Mouse (Mus musculus): ENCODE results near the gene Lpar4. TPM values are rescaled to one million over a fixed set of nuclear protein-coding genes. Genes with fewer than 3 reads are reported as not detected.
A peak's percentile ranks its signal among the peaks of the same experiment; 100 is the strongest.

Lpar4 gene
- polyA plus RNA-seq (2015; fragmentation: Nextera tagmentation; extraction: Ambion mirVana): 8.0 and 9.5 TPM in 2 replicates

GRCm38 (mm10) chrX:106920175-106920827 lies at the start of gene Lpar4:
Lpar4 (plus strand) TSS chrX:106920625.
- Histone ChIP-seq H3K4me1 (replicated peaks) (0 out of 2 replicates have a peak, but pooled peaks cover 4% of the 10 kb centered on the region), H3K27me3 (0 out of 2 replicates have a peak, but pooled peaks cover 3% of the 10 kb centered on the region), H3K4me2 (peak within 1 kb of the TSS; percentile 54), H3K9ac (peak within 1 kb of the TSS; percentile 60), H3K4me3 (peak within 1 kb of the TSS; percentile 43), H3K9me3 (no peaks in the 10 kb centered on the region), H3K36me3 (no peaks in the 10 kb centered on the region), H3K27ac (peak within 1 kb of the TSS; percentile 40; the same call in 1 of the 2 replicates)
- WGBS: 17% methylated on average over 11 of the region's 11 CpGs
- peak; percentile 80 for ATAC-seq (ENCODE audit: low FRiP score)

GRCm38 (mm10) chrX:106871426-106871825 lies 49.0 kb upstream of the Lpar4 start:
- Histone ChIP-seq H3K4me3 (no peak overlapping the region), H3K9me3 (no peaks in the 10 kb centered on the region), H3K36me3 (no peaks in the 10 kb centered on the region), H3K4me2 (no peak overlapping the region), H3K9ac (no peak overlapping the region), H3K27me3 (no peaks in the 10 kb centered on the region), H3K27ac (no peak overlapping the region), H3K4me1 (replicated peaks) (no peaks in the 10 kb centered on the region)
- ATAC-seq (ENCODE audit: low FRiP score): peak; percentile 59; the same call in 1 of the 2 replicates
- 63% methylated on average over 3 of the region's 3 CpGs for WGBS

GRCm38 (mm10) chrX:106871894-106872293 lies 48.5 kb upstream of the Lpar4 start:
- Histone ChIP-seq H3K4me1 (replicated peaks) (no peaks in the 10 kb centered on the region), H3K27ac (no peak overlapping the region), H3K27me3 (no peaks in the 10 kb centered on the region), H3K4me3 (no peak overlapping the region), H3K36me3 (no peaks in the 10 kb centered on the region), H3K9ac (no peak overlapping the region), H3K4me2 (no peak overlapping the region), H3K9me3 (no peaks in the 10 kb centered on the region)
- 44% methylated on average over 3 of the region's 3 CpGs for WGBS
- no peak for ATAC-seq (ENCODE audit: low FRiP score)

- no peaks in the 10 kb centered on the region for H3K9me3 ChIP-seq
- no peaks in the 10 kb centered on the region for H3K36me3 ChIP-seq
- no peak overlapping the region for H3K9ac ChIP-seq
- no peak overlapping the region for H3K4me2 ChIP-seq
- H3K27ac ChIP-seq: no peak overlapping the region
- H3K4me1 ChIP-seq (replicated peaks): no peaks in the 10 kb centered on the region
- no peaks in the 10 kb centered on the region for H3K27me3 ChIP-seq
- H3K4me3 ChIP-seq: no peak overlapping the region
- WGBS: 49% methylated on average over 4 of the region's 4 CpGs
- no peak for ATAC-seq (ENCODE audit: low FRiP score)
Measured at GRCm38 (mm10) chrX:106872315-106872714, 48.1 kb upstream of the Lpar4 start.

GRCm38 (mm10) chrX:106897707-106898275 lies 22.6 kb upstream of the Lpar4 start:
- H3K27ac ChIP-seq: no peak overlapping the region
- no peak for ATAC-seq (ENCODE audit: low FRiP score)
- no peaks in the 10 kb centered on the region for H3K4me1 ChIP-seq (replicated peaks)
- H3K9me3 ChIP-seq: no peaks in the 10 kb centered on the region
- no peaks in the 10 kb centered on the region for H3K27me3 ChIP-seq
- H3K4me3 ChIP-seq: no peak overlapping the region
- WGBS: 76% methylated on average over 2 of the region's 2 CpGs
- H3K4me2 ChIP-seq: no peak overlapping the region
- H3K9ac ChIP-seq: no peak overlapping the region
- no peaks in the 10 kb centered on the region for H3K36me3 ChIP-seq

- no peak for ATAC-seq (ENCODE audit: low FRiP score)
- WGBS: 16% methylated on average over 9 of the region's 9 CpGs
- H3K9ac ChIP-seq: peak overlapping the region; percentile 60
Measured at GRCm38 (mm10) chrX:106920828-106921619, 599 bp downstream of the Lpar4 start.

GRCm38 (mm10) chrX:106924572-106924971 lies 4.1 kb downstream of the Lpar4 start:
- ATAC-seq (ENCODE audit: low FRiP score): no peak
- Histone ChIP-seq H3K27ac (no peak overlapping the region), H3K36me3 (no peaks in the 10 kb centered on the region), H3K4me2 (no peak overlapping the region), H3K4me1 (replicated peaks) (0 out of 2 replicates have a peak, but pooled peaks cover 4% of the 10 kb centered on the region), H3K9me3 (no peaks in the 10 kb centered on the region), H3K4me3 (no peak overlapping the region), H3K9ac (no peak overlapping the region), H3K27me3 (0 out of 2 replicates have a peak, but pooled peaks cover under 1% of the 10 kb centered on the region)

More at GRCm38 (mm10) chrX:106920828-106921619, 599 bp downstream of the Lpar4 start:
- Histone ChIP-seq H3K27me3 (0 out of 2 replicates have a peak, but pooled peaks cover 3% of the 10 kb centered on the region), H3K4me2 (peak overlapping the region; percentile 54), H3K9me3 (no peaks in the 10 kb centered on the region), H3K4me1 (replicated peaks) (0 out of 2 replicates have a peak, but pooled peaks cover 4% of the 10 kb centered on the region), H3K36me3 (no peaks in the 10 kb centered on the region), H3K4me3 (peak overlapping the region; percentile 43), H3K27ac (peak overlapping the region; percentile 40; the same call in 1 of the 2 replicates)

GRCm38 (mm10) chrX:106939326-106939725 lies 18.9 kb downstream of the Lpar4 start:
- no peaks in the 10 kb centered on the region for H3K9me3 ChIP-seq
- H3K27ac ChIP-seq: no peak overlapping the region
- WGBS: 79% methylated on average over 3 of the region's 3 CpGs
- no peak for ATAC-seq (ENCODE audit: low FRiP score)
- no peak overlapping the region for H3K9ac ChIP-seq
- H3K4me1 ChIP-seq (replicated peaks): no peaks in the 10 kb centered on the region
- H3K27me3 ChIP-seq: 0 out of 2 replicates have a peak, but pooled peaks cover 5% of the 10 kb centered on the region
- H3K36me3 ChIP-seq: no peaks in the 10 kb centered on the region
- H3K4me2 ChIP-seq: no peak overlapping the region
- no peak overlapping the region for H3K4me3 ChIP-seq

GRCm38 (mm10) chrX:106950558-106950957 lies 30.1 kb downstream of the Lpar4 start:
- ATAC-seq (ENCODE audit: low FRiP score): no peak
- H3K4me2 ChIP-seq: no peak overlapping the region
- H3K9me3 ChIP-seq: no peaks in the 10 kb centered on the region
- H3K9ac ChIP-seq: no peak overlapping the region
- H3K4me1 ChIP-seq (replicated peaks): no peaks in the 10 kb centered on the region
- H3K4me3 ChIP-seq: no peak overlapping the region
- H3K27me3 ChIP-seq: no peaks in the 10 kb centered on the region
- 38% methylated on average over 1 of the region's 1 CpGs for WGBS
- H3K36me3 ChIP-seq: no peaks in the 10 kb centered on the region
- H3K27ac ChIP-seq: no peak overlapping the region

- H3K4me3 ChIP-seq: no peak overlapping the region
- no peaks in the 10 kb centered on the region for H3K36me3 ChIP-seq
- H3K9me3 ChIP-seq: no peaks in the 10 kb centered on the region
- H3K9ac ChIP-seq: no peak overlapping the region
- ATAC-seq (ENCODE audit: low FRiP score): no peak
- H3K27me3 ChIP-seq: no peaks in the 10 kb centered on the region
- H3K4me1 ChIP-seq (replicated peaks): no peaks in the 10 kb centered on the region
- H3K27ac ChIP-seq: no peak overlapping the region
- no peak overlapping the region for H3K4me2 ChIP-seq
- WGBS: 20% methylated on average over 2 of the region's 2 CpGs
Measured at GRCm38 (mm10) chrX:106951016-106951415, 30.6 kb downstream of the Lpar4 start.

- WGBS: 78% methylated on average over 1 of the region's 1 CpGs
- no peak for ATAC-seq (ENCODE audit: low FRiP score)
- no peaks in the 10 kb centered on the region for H3K27me3 ChIP-seq
- H3K4me3 ChIP-seq: no peak overlapping the region
- no peak overlapping the region for H3K27ac ChIP-seq
- H3K9ac ChIP-seq: no peak overlapping the region
- no peak overlapping the region for H3K4me2 ChIP-seq
- H3K4me1 ChIP-seq (replicated peaks): no peaks in the 10 kb centered on the region
- H3K9me3 ChIP-seq: no peaks in the 10 kb centered on the region
- no peaks in the 10 kb centered on the region for H3K36me3 ChIP-seq
Measured at GRCm38 (mm10) chrX:106953840-106954239, 33.4 kb downstream of the Lpar4 start.

- Histone ChIP-seq H3K27ac (no peak overlapping the region), H3K4me3 (no peak overlapping the region), H3K4me2 (no peak overlapping the region), H3K9me3 (no peaks in the 10 kb centered on the region), H3K9ac (no peak overlapping the region), H3K4me1 (replicated peaks) (no peaks in the 10 kb centered on the region), H3K27me3 (no peaks in the 10 kb centered on the region), H3K36me3 (no peaks in the 10 kb centered on the region)
- 82% methylated on average over 2 of the region's 2 CpGs for WGBS
- no peak for ATAC-seq (ENCODE audit: low FRiP score)
Measured at GRCm38 (mm10) chrX:106962233-106962632, 41.8 kb downstream of the Lpar4 start.
